Mouse (Mus musculus): ENCODE measurements at regions not wholly inside any gene's neighbourhood (a gene's known extent, or its start where the extent isn't known, plus 50 kb on each side); places are given as distances from the start of the nearest gene placed in this dataset.

DNA sequence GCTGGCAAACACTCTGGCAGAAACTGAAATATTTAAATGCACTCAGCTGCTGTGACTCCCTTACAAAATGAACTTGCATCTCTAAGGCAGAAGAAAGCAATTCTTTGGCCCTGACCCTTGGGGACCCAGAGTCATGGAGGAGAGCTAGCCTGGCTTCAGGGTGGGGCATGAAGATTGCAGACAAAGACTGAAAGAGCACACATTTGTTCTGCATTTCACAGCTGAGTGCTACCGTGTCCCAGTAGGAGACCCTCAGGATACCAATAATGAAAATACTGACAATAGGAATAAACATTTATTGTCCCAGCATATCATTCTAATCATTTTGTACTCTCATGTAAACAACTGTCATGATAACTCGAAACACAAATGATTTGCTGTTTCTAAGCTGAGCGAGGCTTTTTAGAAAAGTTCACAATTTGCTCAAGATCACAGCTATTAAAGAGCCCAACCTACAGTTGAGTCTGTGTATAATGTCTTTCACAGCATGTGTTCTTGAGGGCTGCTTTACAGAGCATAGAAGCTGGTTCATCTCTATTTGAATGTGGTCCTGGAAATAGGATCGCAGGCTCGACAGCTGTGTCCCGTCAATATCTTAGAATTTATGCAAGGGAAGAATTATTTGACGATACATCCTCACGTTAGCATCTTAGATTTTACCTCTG, 490.1 kb downstream of the Dhx35 start:
- 61% methylated on average over 8 of the region's 8 CpGs for WGBS

DNA sequence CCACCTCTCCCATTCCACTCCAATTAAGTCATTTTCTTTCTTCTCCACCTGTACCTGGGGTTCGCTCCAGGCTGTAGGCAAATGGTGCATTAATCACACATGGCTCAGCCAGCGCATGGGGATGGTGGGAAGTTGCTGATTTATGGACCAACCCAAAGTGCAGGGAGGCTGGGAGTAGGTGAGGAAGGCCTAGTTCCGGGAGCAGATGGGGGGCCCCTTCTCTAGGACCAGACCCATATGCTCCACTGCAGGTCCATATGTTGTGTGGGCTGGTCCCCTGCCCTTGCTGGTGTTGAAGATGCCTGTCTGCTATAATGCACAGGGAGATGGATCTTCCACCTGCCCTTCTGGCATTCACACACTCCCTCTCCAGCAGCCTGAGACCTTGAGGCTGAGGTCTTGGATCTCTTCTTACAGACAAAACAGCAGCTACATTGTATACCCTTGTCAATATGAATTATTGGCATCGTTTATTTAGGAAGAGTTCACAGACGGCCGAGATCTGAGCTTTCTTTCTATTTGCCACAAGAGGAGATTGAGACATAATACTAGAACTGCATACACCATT, 493.5 kb downstream of the Dhx35 start:
- 81% methylated on average over 6 of the region's 6 CpGs for WGBS
- no peak overlapping the region for H3K4me3 ChIP-seq (replicated peaks; ENCODE audit: extremely low read depth, low read depth, low read length)
- no peak for DNase-seq
- no peaks in the 10 kb centered on the region for H3K4me1 ChIP-seq (ENCODE audit: control insufficient read depth, insufficient read depth, low read length)
- TF ChIP-seq POLR2A (IDR thresholded peaks at IDR 0.05; ENCODE audit: borderline replicate concordance, extremely low read depth, low read depth, low read length): no peak
- no peak for TF ChIP-seq CTCF (IDR thresholded peaks at IDR 0.05; ENCODE audit: insufficient read depth, low read length)

More for the DNA sequence above, 490.1 kb downstream of the Dhx35 start:
- DNase-seq: no peak
- Histone ChIP-seq H3K4me3 (replicated peaks; ENCODE audit: extremely low read depth, low read depth, low read length) (no peak overlapping the region), H3K4me1 (ENCODE audit: control insufficient read depth, insufficient read depth, low read length) (no peaks in the 10 kb centered on the region)
- TF ChIP-seq CTCF (IDR thresholded peaks at IDR 0.05; ENCODE audit: insufficient read depth, low read length): no peak
- no peak for TF ChIP-seq POLR2A (IDR thresholded peaks at IDR 0.05; ENCODE audit: borderline replicate concordance, extremely low read depth, low read depth, low read length)

DNA sequence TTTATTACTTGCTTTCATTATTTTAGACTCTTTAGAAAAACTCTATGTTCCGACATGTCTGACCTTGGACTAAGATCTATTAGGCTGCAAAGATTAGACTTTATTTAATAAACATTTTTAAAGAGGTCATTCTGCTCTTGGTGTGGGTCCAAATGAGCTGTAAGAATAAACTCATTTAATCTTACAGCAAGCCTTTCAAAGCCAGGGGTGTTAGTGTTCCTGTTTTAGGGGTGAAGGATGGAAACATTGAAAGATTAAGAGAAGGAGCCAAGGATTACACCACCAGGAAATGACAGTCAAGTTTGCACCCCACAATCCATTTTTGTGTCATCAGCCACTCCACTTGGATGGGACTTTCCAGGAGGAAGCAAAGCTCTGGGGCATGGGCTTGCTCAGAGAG, 495.5 kb downstream of the Dhx35 start:
- 62% methylated on average over 1 of the region's 1 CpGs for WGBS
- Histone ChIP-seq H3K4me1 (ENCODE audit: control insufficient read depth, insufficient read depth, low read length) (no peaks in the 10 kb centered on the region), H3K4me3 (replicated peaks; ENCODE audit: extremely low read depth, low read depth, low read length) (no peak overlapping the region)
- no peak for TF ChIP-seq POLR2A (IDR thresholded peaks at IDR 0.05; ENCODE audit: borderline replicate concordance, extremely low read depth, low read depth, low read length)
- no peak for TF ChIP-seq CTCF (IDR thresholded peaks at IDR 0.05; ENCODE audit: insufficient read depth, low read length)
- DNase-seq: no peak

DNA sequence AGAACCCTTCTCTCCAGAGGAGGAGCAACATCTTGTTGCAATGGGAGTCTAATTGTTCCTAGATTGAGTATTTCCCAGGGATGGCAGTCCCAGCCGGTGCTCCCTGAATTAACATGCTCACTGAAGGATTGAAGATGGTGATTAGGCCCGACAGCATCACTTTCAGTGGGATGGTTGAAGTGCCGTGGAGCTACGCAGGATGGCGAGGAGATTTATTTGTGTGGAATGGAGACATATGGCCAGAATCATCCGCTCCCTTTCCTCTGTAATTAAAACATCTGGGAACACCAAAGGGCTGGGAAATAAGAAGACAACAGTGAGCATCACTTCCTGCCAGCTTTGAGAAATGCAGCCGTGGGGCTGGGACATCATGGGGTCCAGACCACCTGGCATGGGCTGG, 512.4 kb downstream of the Dhx35 start:
- TF ChIP-seq POLR2A (IDR thresholded peaks at IDR 0.05; ENCODE audit: borderline replicate concordance, extremely low read depth, low read depth, low read length) (no peak), CTCF (IDR thresholded peaks at IDR 0.05; ENCODE audit: insufficient read depth, low read length) (no peak)
- Histone ChIP-seq H3K4me1 (ENCODE audit: control insufficient read depth, insufficient read depth, low read length) (no peaks in the 10 kb centered on the region), H3K4me3 (replicated peaks; ENCODE audit: extremely low read depth, low read depth, low read length) (no peak overlapping the region)
- 76% methylated on average over 7 of the region's 7 CpGs for WGBS
- no peak for DNase-seq

DNA sequence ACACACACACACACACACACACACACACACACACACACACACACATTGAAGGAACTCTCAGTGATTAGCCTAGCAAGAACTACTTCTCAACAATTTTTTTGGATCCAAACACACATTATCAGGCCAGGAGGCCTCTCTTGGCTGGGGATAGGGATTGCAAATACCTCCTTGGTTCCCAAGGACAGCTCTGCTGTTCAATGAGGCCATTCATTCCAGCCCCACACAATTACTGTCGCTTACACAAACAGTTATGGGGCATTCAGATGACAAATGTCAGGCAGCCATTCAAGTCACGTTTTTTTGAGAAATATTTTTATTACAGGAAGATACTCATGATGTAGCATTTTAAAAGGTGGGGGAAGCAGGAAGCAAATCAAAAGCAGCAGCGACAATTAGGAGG, 540.1 kb downstream of the Dhx35 start:
- Histone ChIP-seq H3K4me3 (replicated peaks; ENCODE audit: extremely low read depth, low read depth, low read length) (no peak overlapping the region), H3K4me1 (ENCODE audit: control insufficient read depth, insufficient read depth, low read length) (no peaks in the 10 kb centered on the region)
- no peak for DNase-seq
- TF ChIP-seq CTCF (IDR thresholded peaks at IDR 0.05; ENCODE audit: insufficient read depth, low read length) (no peak), POLR2A (IDR thresholded peaks at IDR 0.05; ENCODE audit: borderline replicate concordance, extremely low read depth, low read depth, low read length) (no peak)
- 21% methylated on average over 3 of the region's 3 CpGs for WGBS

DNA sequence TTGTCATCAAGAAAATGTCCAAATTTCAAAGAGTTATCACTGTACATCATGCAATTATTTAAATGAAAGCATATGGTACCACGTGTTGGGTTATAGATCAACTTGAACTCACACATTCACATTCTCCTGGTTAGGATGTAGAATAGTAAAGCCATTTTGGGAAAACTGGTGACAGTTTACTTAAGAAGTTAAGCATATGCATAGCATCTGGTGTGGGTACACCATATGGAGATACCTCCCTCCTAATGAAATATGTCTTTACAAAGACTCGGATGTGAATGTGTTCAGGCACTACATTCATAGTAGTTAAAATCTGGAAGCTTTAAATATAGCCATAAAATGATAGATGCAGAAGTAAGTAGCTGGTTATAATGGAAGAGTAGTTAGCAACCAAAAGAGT, 542.0 kb downstream of the Dhx35 start:
- TF ChIP-seq POLR2A (IDR thresholded peaks at IDR 0.05; ENCODE audit: borderline replicate concordance, extremely low read depth, low read depth, low read length): no peak
- no peak for TF ChIP-seq CTCF (IDR thresholded peaks at IDR 0.05; ENCODE audit: insufficient read depth, low read length)
- Histone ChIP-seq H3K4me1 (ENCODE audit: control insufficient read depth, insufficient read depth, low read length) (no peaks in the 10 kb centered on the region), H3K4me3 (replicated peaks; ENCODE audit: extremely low read depth, low read depth, low read length) (no peak overlapping the region)
- WGBS: 77% methylated on average over 2 of the region's 2 CpGs
- no peak for DNase-seq

DNA sequence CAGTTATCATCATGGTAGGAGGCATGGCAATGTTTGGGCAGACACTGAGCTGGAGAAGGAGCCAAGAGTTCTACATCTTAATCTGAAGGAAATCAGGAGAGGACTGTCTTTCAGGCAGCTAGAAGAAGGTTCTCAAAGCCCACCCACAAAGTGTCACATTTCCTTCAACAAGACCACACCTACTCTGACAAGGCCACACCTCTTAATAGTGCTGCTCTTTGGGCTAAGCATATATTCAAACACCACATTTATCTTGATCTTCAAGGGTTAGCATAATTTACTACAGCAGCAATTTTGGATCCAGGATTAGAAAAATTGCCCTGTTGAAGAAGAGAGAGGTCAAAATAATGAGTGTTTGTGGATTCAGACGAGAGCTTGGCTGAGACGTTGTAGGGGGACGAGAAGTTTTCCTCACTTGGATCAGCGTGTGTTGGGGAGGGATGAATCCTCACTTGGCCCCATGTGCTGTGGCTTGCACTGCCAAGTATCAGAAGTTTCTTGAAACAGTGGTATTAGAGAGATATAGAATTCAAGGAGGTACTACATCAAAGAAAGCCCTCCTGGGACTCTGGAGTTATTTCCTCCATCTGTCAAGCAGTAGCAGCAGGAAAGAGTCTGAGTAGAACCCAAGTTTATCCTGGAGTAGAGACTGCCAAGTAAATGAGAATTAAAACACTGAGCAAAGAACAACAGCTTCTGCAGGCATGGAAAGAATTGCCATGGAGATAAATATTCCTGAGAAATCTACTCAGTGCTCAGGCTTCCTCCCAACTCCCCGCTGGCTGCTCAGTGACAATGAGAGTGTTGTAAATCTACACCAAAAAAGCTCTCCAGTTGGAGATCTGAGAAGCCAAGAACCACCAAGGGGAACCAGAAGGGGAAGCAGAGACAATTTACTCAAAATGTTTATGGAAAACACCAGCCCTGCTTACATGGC, 549.3 kb downstream of the Dhx35 start:
- no peak for TF ChIP-seq CTCF (IDR thresholded peaks at IDR 0.05; ENCODE audit: insufficient read depth, low read length)
- no peak for TF ChIP-seq POLR2A (IDR thresholded peaks at IDR 0.05; ENCODE audit: borderline replicate concordance, extremely low read depth, low read depth, low read length)
- H3K4me3 ChIP-seq (replicated peaks; ENCODE audit: extremely low read depth, low read depth, low read length): no peak overlapping the region
- no peak for DNase-seq
- WGBS: 55% methylated on average over 5 of the region's 5 CpGs
- H3K4me1 ChIP-seq (ENCODE audit: control insufficient read depth, insufficient read depth, low read length): no peaks in the 10 kb centered on the region

DNA sequence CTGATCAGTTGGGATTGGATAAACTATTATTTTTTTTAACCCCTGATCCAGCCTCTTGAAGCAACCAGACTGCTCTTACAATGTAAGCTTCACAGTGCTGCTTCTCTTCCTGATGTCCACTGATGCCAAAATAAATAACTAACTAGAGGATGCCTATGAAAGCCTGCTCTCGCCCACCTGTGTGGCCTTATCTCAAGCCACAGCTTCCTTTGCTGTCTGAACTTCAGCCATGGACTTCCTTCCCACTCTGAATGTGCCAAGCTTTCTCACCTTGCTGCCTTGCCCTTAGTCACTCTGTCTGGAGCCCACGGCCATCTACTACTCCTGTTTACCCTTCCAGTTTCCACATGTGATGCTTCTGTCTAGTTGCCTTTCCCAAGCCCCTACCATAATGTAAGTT, 559.6 kb downstream of the Dhx35 start:
- no peak overlapping the region for H3K4me3 ChIP-seq (replicated peaks; ENCODE audit: extremely low read depth, low read depth, low read length)
- peaks cover 5% of the 10 kb centered on the region; the same call in 1 of the 2 replicates for H3K4me1 ChIP-seq (ENCODE audit: control insufficient read depth, insufficient read depth, low read length)
- 28% methylated on average over 2 of the region's 2 CpGs for WGBS
- DNase-seq: no peak
- TF ChIP-seq POLR2A (IDR thresholded peaks at IDR 0.05; ENCODE audit: borderline replicate concordance, extremely low read depth, low read depth, low read length) (no peak), CTCF (IDR thresholded peaks at IDR 0.05; ENCODE audit: insufficient read depth, low read length) (no peak)

DNA sequence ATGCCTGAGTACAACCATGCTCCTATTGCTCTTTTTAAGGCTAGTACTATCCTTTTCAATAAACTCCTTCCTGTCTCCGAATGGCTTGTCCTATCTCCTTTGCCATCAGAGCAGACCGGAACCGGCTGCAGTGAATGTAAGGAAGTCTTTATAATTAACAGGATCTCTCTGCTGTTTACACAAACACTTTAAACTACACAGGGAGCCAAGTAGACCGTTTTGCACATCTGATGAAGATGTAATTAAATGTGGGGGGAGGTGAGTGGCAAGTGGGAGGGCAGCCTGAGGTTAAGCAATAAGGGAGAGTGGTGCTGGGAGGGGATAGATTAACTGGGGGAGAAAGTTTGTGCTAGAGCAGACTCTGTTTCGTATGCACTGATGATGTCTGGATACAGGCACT, 561.9 kb downstream of the Dhx35 start:
- peak; percentile 4 for DNase-seq
- TF ChIP-seq CTCF (IDR thresholded peaks at IDR 0.05; ENCODE audit: insufficient read depth, low read length) (no peak), POLR2A (IDR thresholded peaks at IDR 0.05; ENCODE audit: borderline replicate concordance, extremely low read depth, low read depth, low read length) (no peak)
- Histone ChIP-seq H3K4me1 (ENCODE audit: control insufficient read depth, insufficient read depth, low read length) (peaks cover 5% of the 10 kb centered on the region; the same call in 1 of the 2 replicates), H3K4me3 (replicated peaks; ENCODE audit: extremely low read depth, low read depth, low read length) (no peak overlapping the region)
- WGBS: 9% methylated on average over 5 of the region's 5 CpGs
